Mouse (Mus musculus) cerebellum, adult 2 months (tissue): ENCODE measurements around the gene Vav1. TPM values are rescaled to one million over a fixed set of nuclear protein-coding genes. Genes with fewer than 3 reads are reported as not detected.

Experiments used
- DNase-seq, 2 experiments: peaks; one replicate each; pipeline ENCODE4 v3.0.0; 2021
- H3K27ac ChIP-seq: fragments of 200-500 bp; 2 replicates; pipeline ENCODE4 v1.5.1; 2012; ENCODE audit warnings: low read length, control low read depth, inconsistent platforms; ENCODE audit not compliant: insufficient read depth
- H3K27me3 ChIP-seq: fragments of 200-500 bp; 2 replicates; pipeline ENCODE4 v1.6.1; 2012; ENCODE audit warnings: inconsistent platforms, mild to moderate bottlenecking, low read length, moderate library complexity; ENCODE audit not compliant: control insufficient read depth, insufficient read depth
- H3K4me1 ChIP-seq: fragments of 200-500 bp; 2 replicates; pipeline ENCODE4 v1.6.1; 2011; ENCODE audit warnings: low read length; ENCODE audit not compliant: control insufficient read depth, insufficient read depth
- H3K4me3 ChIP-seq: fragments of 200-500 bp; replicated peaks from 2 replicates; pipeline ENCODE3; 2011; ENCODE audit warnings: mild to moderate bottlenecking, low read depth, low read length, control low read depth; ENCODE audit not compliant: insufficient read depth
- CTCF ChIP-seq: fragments of 200-500 bp; IDR thresholded peaks from 2 replicates; pipeline ENCODE4 v1.5.1; 2011; ENCODE audit warnings: low read depth, mild to moderate bottlenecking, control low read depth, low read length, moderate library complexity, borderline replicate concordance; ENCODE audit not compliant: insufficient read depth
- POLR2A ChIP-seq: fragments of 200-500 bp; IDR thresholded peaks from 2 replicates; pipeline ENCODE4 v1.6.1; 2011; ENCODE audit warnings: low read length, control low read depth, borderline replicate concordance; ENCODE audit not compliant: insufficient read depth
- WGBS: fragments of 180-500 bp; shearing (Covaris S2); methylation state at CpG from one replicate; pipeline ENCODE4 v1.1.7; 2018; 5-methylcytosine and 5-hydroxymethylcytosine counted together
- polyA plus RNA-seq: library from polyadenylated mRNA; depleted of rRNA; stranded (reverse); fragments of >200 nt; gene quantifications from 2 replicates; pipeline ENCODE4 v1.2.3, GENCODE M21; 2012

Vav1 gene
- polyA plus RNA-seq, 1 experiment, result 1.2 TPM

GRCm38 (mm10) chr17:57290671-57291055 is 11.8 kb downstream of the Vav1 start:
- WGBS, result 85% methylated on average over 7 of the region's 7 CpGs
- no peaks in the 10 kb centered on the region for H3K27me3 ChIP-seq
- no peak overlapping the region for H3K4me3 ChIP-seq
- H3K27ac ChIP-seq, result no peak overlapping the region
- DNase-seq, result no peak
- no peak for TF ChIP-seq POLR2A
- TF ChIP-seq CTCF, result no peak
- H3K4me1 ChIP-seq, result no peaks in the 10 kb centered on the region

GRCm38 (mm10) chr17:57292302-57292701 is 13.4 kb downstream of the Vav1 start:
- Histone ChIP-seq H3K4me1 (no peaks in the 10 kb centered on the region), H3K27me3 (no peaks in the 10 kb centered on the region), H3K27ac (no peak overlapping the region), H3K4me3 (no peak overlapping the region)
- 90% methylated on average over 2 of the region's 2 CpGs for WGBS
- DNase-seq, result no peak
- TF ChIP-seq POLR2A (no peak), CTCF (no peak)

DNA sequence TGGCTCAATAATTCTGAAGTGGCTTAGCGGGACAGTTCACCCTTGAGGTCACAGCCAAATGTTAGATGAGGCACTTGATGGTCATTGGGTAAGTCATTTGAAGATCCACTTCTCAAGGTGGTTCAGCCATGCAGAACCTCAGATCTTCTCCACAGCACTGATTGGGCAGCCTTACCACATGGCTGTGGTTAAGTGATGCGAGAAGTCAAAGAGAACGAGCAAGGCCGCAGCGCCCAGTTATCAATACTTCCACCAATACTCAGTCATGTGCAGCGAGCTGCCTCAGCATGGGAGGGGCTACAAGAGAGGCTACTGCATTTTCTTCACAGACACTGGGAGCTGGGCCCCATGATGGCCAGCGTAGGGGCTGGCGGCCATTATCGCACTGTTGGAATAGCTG is 14.1 kb downstream of the Vav1 start:
- Histone ChIP-seq H3K4me1 (no peaks in the 10 kb centered on the region), H3K4me3 (no peak overlapping the region), H3K27me3 (no peaks in the 10 kb centered on the region), H3K27ac (no peak overlapping the region)
- no peak for DNase-seq
- no peak for TF ChIP-seq POLR2A
- no peak for TF ChIP-seq CTCF
- 87% methylated on average over 9 of the region's 9 CpGs for WGBS

DNA sequence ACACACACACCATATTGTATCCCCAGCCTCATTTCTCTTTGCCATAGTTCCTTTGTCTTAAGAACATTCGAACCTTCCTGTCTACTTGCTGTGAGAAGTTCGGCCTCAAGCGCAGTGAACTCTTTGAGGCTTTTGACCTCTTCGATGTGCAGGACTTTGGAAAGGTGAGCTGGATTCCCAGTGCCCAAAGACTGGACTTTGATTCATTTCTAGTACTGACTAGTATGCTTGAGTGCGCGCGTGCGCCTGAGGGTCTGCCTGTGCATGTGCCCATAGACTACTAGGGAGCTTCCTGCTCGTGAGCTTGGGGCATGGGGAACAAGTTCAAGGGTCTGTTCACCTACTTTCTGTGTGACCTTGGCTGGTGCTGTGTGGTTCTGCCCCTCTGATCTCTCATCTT is 17.0 kb downstream of the Vav1 start:
- TF ChIP-seq POLR2A, result no peak
- TF ChIP-seq CTCF, result no peak
- Histone ChIP-seq H3K4me1 (no peaks in the 10 kb centered on the region), H3K27ac (no peak overlapping the region), H3K4me3 (no peak overlapping the region), H3K27me3 (no peaks in the 10 kb centered on the region)
- 91% methylated on average over 9 of the region's 9 CpGs for WGBS
- DNase-seq, result no peak

GRCm38 (mm10) chr17:57297040-57297439 is 18.1 kb downstream of the Vav1 start:
- H3K4me1 ChIP-seq, result no peaks in the 10 kb centered on the region
- H3K4me3 ChIP-seq, result no peak overlapping the region
- TF ChIP-seq CTCF (no peak), POLR2A (no peak)
- no peaks in the 10 kb centered on the region for H3K27me3 ChIP-seq
- no peak for DNase-seq
- no peak overlapping the region for H3K27ac ChIP-seq
- WGBS, result 89% methylated on average over 12 of the region's 12 CpGs

- 72% methylated on average over 4 of the region's 4 CpGs for WGBS
- Histone ChIP-seq H3K27ac (no peak overlapping the region), H3K4me3 (no peak overlapping the region), H3K4me1 (no peaks in the 10 kb centered on the region), H3K27me3 (no peaks in the 10 kb centered on the region)
- TF ChIP-seq POLR2A, result no peak
- no peak for TF ChIP-seq CTCF
- no peak for DNase-seq
Observed at GRCm38 (mm10) chr17:57305593-57305992, 26.7 kb downstream of the Vav1 start.

DNA sequence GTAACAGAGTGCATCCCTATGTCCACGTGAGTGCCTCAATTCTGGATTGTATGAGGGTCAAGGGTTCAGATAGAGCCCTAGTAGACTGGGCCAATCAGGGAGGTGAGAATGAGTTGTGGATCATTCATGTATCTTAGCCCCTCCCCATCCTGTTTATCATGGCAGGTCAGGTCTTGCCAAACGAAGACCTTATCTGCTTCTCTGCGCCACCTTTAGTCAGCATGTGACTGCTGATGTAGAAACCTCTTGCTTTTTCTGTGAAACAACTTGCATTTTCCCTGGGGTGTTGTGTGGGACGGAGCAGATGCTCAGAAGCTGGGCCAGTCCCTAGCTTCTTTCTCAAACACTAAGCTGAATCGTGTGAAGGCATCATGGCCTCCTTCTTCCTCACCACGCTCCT is 28.2 kb downstream of the Vav1 start:
- Histone ChIP-seq H3K27ac (no peak overlapping the region), H3K4me1 (no peaks in the 10 kb centered on the region), H3K4me3 (no peak overlapping the region), H3K27me3 (no peaks in the 10 kb centered on the region)
- no peak for TF ChIP-seq POLR2A
- TF ChIP-seq CTCF, result no peak
- WGBS, result 77% methylated on average over 6 of the region's 6 CpGs
- DNase-seq, result no peak

- Histone ChIP-seq H3K27me3 (no peaks in the 10 kb centered on the region), H3K4me3 (no peak overlapping the region), H3K27ac (no peak overlapping the region), H3K4me1 (no peaks in the 10 kb centered on the region)
- TF ChIP-seq CTCF (no peak), POLR2A (no peak)
- 37% methylated on average over 13 of the region's 13 CpGs for WGBS
- DNase-seq, result no peak
Observed at GRCm38 (mm10) chr17:57311801-57312200, 32.9 kb downstream of the Vav1 start.
